Mouse (Mus musculus): ENCODE data around the gene Mmp12. TPM values are rescaled to one million over a fixed set of nuclear protein-coding genes. Genes with fewer than 3 reads are reported as not detected.
"Not testable (repeated sequence)": the region's sequence is repeated elsewhere in the genome, so short reads cannot be mapped to it uniquely, and the experiment has no call there.

The Mmp12 gene
- polyA plus RNA-seq (2015; fragmentation: Nextera tagmentation; extraction: Ambion mirVana): not detected in 2 replicates

DNA sequence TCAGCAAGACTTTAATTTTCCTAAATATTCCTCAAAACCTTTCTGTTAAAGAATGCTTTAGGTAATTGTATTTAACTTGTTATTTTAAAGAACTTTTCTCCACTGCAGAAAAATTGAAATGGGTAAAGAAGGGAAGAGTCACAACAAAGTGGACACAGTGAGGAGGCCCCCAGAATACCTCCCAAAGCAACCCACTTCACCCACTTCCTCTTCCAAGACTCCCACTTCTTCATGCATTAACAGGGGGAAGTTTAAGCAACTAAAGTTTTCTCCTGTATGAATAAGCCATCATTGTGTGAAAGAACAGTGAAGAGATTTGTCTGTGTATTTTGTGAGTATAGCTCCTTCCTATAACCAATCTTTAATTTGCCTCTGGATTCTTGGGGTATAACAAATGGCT lies at the start of gene Mmp12:
Gene Mmp12 (plus strand): TSS at position 275 of the 400 bp plus-strand sequence.
- ATAC-seq: no peak
- Histone ChIP-seq H3K4me1 (replicated peaks; ENCODE audit: control insufficient read depth, insufficient read depth, low read length) (no peaks in the 10 kb centered on the region), H3K9ac (replicated peaks; ENCODE audit: low read depth, low read length) (no peak within 1 kb of the TSS), H3K4me2 (ENCODE audit: low read length) (no peak within 1 kb of the TSS), H3K27ac (ENCODE audit: low read length) (no peak within 1 kb of the TSS), H3K4me3 (replicated peaks; ENCODE audit: low read length) (no peak within 1 kb of the TSS), H3K36me3 (ENCODE audit: control insufficient read depth, insufficient read depth) (no peaks in the 10 kb centered on the region), H3K27me3 (replicated peaks; ENCODE audit: control insufficient read depth, insufficient read depth, low read length) (no peaks in the 10 kb centered on the region), H3K9me3 (ENCODE audit: control insufficient read depth, low read length) (no peaks in the 10 kb centered on the region)

DNA sequence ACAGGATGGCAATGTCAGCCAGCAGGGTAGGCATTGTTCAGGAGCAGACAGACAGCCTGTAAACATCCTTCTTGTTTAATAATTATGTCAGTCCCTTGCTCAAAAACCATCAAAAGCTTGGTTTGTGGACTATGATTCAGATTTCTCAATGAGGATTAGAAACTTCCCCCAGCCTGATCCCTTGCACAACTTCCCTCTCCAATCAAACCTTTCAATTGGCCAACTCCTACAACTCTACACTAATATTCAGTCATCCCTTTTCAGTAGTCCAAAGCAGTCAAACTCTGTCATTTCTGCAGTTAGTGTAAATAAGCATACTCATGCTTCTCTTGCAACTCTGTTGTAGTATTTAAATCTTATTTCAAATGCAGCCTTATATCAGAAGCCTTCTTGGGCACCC lies 12.3 kb upstream of the Mmp12 start:
- Histone ChIP-seq H3K27me3 (replicated peaks; ENCODE audit: control insufficient read depth, insufficient read depth, low read length) (no peaks in the 10 kb centered on the region), H3K9ac (replicated peaks; ENCODE audit: low read depth, low read length) (no peak overlapping the region), H3K4me2 (ENCODE audit: low read length) (no peak overlapping the region), H3K9me3 (ENCODE audit: control insufficient read depth, low read length) (no peaks in the 10 kb centered on the region), H3K36me3 (ENCODE audit: control insufficient read depth, insufficient read depth) (no peaks in the 10 kb centered on the region), H3K27ac (ENCODE audit: low read length) (no peak overlapping the region), H3K4me3 (replicated peaks; ENCODE audit: low read length) (no peak overlapping the region), H3K4me1 (replicated peaks; ENCODE audit: control insufficient read depth, insufficient read depth, low read length) (no peaks in the 10 kb centered on the region)
- no peak for ATAC-seq

DNA sequence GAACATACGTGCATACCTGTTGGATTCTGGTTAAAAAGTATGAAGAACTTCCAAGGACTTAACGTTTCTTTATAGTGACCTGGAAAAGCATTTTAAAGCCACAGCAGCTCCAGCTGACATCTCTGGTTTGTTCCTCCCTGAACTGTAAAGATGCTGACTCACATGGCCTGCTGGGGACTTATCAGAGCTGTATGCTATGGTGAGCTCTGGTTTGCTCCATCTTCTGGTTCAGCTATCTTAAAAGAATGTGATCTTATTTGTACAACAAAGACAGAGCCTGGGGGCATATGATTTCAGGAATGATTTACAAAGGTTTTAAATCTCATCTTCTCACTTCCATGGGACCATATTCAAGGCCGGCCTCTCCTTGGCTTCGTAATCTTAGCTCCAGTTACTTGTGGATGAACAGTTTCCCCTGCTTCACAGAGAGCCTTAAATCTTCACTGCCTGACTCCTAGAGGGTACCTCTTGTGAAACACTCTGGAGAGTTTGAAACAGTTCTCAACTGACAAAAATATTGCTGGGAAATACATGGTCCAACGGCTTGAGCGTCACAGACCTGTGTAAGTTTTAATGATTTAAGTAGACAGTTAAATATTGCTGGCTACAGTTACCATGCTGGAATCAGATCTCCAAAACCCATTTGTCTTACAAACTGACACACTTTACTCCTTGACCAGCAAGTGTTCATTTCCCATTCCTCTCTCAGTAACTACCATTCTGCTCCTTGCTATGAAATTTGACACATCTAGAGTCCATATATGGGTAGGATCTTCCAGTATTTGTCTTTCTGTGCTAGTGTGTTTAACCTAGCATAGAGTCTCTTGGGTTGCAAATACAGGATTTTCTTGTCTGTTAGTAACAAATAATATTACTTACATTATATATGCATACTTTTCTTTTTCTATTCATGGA lies 8.2 kb upstream of the Mmp12 start:
- Histone ChIP-seq H3K27me3 (replicated peaks; ENCODE audit: control insufficient read depth, insufficient read depth, low read length) (no peaks in the 10 kb centered on the region), H3K9me3 (ENCODE audit: control insufficient read depth, low read length) (no peaks in the 10 kb centered on the region), H3K9ac (replicated peaks; ENCODE audit: low read depth, low read length) (no peak overlapping the region), H3K4me2 (ENCODE audit: low read length) (no peak overlapping the region), H3K4me1 (replicated peaks; ENCODE audit: control insufficient read depth, insufficient read depth, low read length) (no peaks in the 10 kb centered on the region), H3K36me3 (ENCODE audit: control insufficient read depth, insufficient read depth) (no peaks in the 10 kb centered on the region), H3K4me3 (replicated peaks; ENCODE audit: low read length) (no peak overlapping the region), H3K27ac (ENCODE audit: low read length) (no peak overlapping the region)
- 96% methylated on average over 5 of the region's 6 CpGs for WGBS
- ATAC-seq: no peak

DNA sequence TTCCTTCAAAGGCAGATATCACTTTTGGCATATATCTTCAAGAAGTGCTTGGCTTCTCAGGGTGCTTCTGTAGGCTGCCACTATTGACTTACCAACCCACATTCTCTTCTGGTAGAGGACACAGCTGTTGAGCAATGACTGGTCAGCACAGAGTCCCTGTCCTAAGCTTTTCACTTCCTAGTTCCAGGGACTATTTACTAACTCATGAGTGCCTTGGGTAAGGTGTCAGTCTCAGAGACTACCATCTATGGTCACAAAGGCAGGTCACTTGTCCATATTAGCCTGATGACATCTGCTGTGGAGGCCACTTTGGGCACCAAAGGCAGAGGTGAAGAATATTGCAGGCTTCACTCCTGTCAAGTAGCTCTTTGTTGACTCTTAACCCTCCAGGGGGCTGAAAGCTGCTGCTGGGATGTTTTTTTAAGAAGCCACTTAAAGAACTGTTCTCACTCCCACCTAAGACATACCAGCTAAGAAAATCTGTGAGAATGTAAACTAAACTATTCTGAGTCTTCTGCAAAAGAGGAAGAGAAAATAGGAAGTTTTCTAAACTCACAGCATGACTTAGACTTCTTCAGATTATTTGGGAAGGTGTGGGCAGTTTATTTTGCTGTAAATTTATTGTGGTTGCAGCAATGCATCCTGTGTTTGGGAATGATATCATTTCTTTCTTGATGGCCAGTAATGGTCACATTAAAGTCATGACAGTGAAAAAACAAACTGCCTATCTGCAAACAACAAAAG lies 7.3 kb upstream of the Mmp12 start:
- Histone ChIP-seq H3K27ac (ENCODE audit: low read length) (no peak overlapping the region), H3K27me3 (replicated peaks; ENCODE audit: control insufficient read depth, insufficient read depth, low read length) (no peaks in the 10 kb centered on the region), H3K4me1 (replicated peaks; ENCODE audit: control insufficient read depth, insufficient read depth, low read length) (no peaks in the 10 kb centered on the region), H3K4me2 (ENCODE audit: low read length) (no peak overlapping the region), H3K36me3 (ENCODE audit: control insufficient read depth, insufficient read depth) (no peaks in the 10 kb centered on the region), H3K9me3 (ENCODE audit: control insufficient read depth, low read length) (no peaks in the 10 kb centered on the region), H3K4me3 (replicated peaks; ENCODE audit: low read length) (no peak overlapping the region), H3K9ac (replicated peaks; ENCODE audit: low read depth, low read length) (no peak overlapping the region)
- no peak for ATAC-seq

DNA sequence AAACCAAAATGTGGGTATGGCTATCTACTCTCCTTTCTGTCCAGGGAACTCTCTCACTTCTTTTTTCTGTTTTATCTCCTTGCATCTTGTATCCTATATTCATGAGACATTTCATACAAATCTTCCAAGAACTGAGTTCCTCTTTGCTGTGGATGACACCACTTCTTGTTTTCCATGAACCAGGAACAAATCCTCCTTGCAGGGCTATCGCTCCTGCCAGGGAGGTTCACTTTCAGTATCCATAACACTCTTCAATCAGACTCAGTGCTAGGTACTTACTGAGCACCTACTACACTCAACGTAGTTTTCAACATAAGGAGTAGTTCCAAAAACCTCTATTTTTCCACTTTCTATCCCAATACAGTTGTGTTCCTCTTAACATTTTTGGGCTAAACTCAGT lies 1.3 kb downstream of the Mmp12 start:
- no peaks in the 10 kb centered on the region for H3K4me1 ChIP-seq (replicated peaks; ENCODE audit: control insufficient read depth, insufficient read depth, low read length)
- no peak overlapping the region for H3K9ac ChIP-seq (replicated peaks; ENCODE audit: low read depth, low read length)
- no peak for ATAC-seq
- H3K27me3 ChIP-seq (replicated peaks; ENCODE audit: control insufficient read depth, insufficient read depth, low read length): no peaks in the 10 kb centered on the region
- no peaks in the 10 kb centered on the region for H3K9me3 ChIP-seq (ENCODE audit: control insufficient read depth, low read length)
- H3K27ac ChIP-seq (ENCODE audit: low read length): no peak overlapping the region
- no peak overlapping the region for H3K4me2 ChIP-seq (ENCODE audit: low read length)
- H3K36me3 ChIP-seq (ENCODE audit: control insufficient read depth, insufficient read depth): no peaks in the 10 kb centered on the region
- no peak overlapping the region for H3K4me3 ChIP-seq (replicated peaks; ENCODE audit: low read length)
- WGBS: 95% methylated on average over 2 of the region's 2 CpGs

DNA sequence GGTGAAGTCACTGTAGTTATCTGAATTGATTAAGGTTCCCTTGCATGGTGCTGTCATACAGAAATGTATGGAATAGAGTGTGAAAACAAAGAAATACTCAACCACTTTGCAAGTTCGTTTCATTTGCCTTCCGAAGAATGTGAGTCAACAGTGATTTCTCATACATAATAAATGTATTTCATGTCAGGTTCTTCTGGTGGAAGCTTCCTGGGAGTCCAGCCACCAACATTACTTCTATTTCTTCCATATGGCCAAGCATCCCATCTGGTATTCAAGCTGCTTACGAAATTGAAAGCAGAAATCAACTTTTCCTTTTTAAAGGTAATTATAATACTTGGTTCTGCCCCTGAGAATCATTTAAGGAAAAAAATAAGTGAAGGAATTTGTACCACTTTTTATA lies 10.4 kb downstream of the Mmp12 start:
- H3K4me2 ChIP-seq (ENCODE audit: low read length): no peak overlapping the region
- no peaks in the 10 kb centered on the region for H3K4me1 ChIP-seq (replicated peaks; ENCODE audit: control insufficient read depth, insufficient read depth, low read length)
- ATAC-seq: no peak
- H3K9ac ChIP-seq (replicated peaks; ENCODE audit: low read depth, low read length): no peak overlapping the region
- no peaks in the 10 kb centered on the region for H3K9me3 ChIP-seq (ENCODE audit: control insufficient read depth, low read length)
- 81% methylated on average over 3 of the region's 3 CpGs for WGBS
- no peak overlapping the region for H3K27ac ChIP-seq (ENCODE audit: low read length)
- H3K27me3 ChIP-seq (replicated peaks; ENCODE audit: control insufficient read depth, insufficient read depth, low read length): no peaks in the 10 kb centered on the region
- H3K4me3 ChIP-seq (replicated peaks; ENCODE audit: low read length): no peak overlapping the region
- H3K36me3 ChIP-seq (ENCODE audit: control insufficient read depth, insufficient read depth): no peaks in the 10 kb centered on the region

DNA sequence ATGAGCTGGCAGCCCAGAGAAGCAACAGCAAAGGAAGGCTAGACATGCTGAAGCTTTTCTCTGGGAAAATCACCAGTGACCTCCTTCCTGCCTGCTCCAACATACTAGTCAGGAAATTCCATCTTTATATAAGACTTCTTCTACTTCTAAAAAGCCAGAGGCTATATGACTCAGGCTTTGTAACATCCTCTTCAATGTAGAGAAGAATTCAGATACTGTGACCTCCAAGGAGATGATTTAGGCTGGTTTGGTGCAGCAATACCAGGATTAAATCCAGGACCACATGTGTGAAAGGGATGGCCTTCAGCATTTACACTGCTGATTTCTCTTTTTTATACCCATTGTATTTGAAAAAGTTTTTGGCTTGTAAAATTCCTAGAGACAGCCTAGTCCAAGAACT lies 43.8 kb downstream of the Mmp12 start, which contains the start of gene Mmp1b:
Gene Mmp1b (minus strand): TSS at position 101 of the 400 bp plus-strand sequence.
- ATAC-seq: no peak
- no peak within 1 kb of the TSS for H3K4me2 ChIP-seq (ENCODE audit: low read length)
- no peak within 1 kb of the TSS for H3K27ac ChIP-seq (ENCODE audit: low read length)
- no peaks in the 10 kb centered on the region for H3K9me3 ChIP-seq (ENCODE audit: control insufficient read depth, low read length)
- no peak within 1 kb of the TSS for H3K4me3 ChIP-seq (replicated peaks; ENCODE audit: low read length)
- no peaks in the 10 kb centered on the region for H3K27me3 ChIP-seq (replicated peaks; ENCODE audit: control insufficient read depth, insufficient read depth, low read length)
- no peaks in the 10 kb centered on the region for H3K4me1 ChIP-seq (replicated peaks; ENCODE audit: control insufficient read depth, insufficient read depth, low read length)
- no peak within 1 kb of the TSS for H3K9ac ChIP-seq (replicated peaks; ENCODE audit: low read depth, low read length)
- H3K36me3 ChIP-seq (ENCODE audit: control insufficient read depth, insufficient read depth): no peaks in the 10 kb centered on the region

DNA sequence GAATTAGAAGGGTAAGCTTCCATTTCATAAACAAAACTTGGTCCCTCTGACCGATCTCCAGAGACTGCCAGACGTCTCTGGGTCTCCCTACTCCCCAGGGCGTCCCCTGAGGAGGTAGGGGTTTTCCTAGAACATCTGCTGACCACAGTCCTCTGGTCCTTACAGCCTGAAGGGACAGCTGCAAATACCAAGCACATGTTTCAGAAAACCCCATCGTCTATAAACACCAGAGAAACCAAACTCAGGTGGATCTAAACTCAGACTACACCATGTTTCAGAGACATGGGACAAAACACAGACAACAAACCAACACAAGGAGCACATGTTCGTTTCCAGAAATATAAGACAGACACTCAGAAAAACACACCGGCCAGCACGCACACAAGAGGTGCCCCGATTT lies 52.4 kb downstream of the Mmp12 start:
- H3K4me2 ChIP-seq (ENCODE audit: low read length); H3K27ac ChIP-seq (ENCODE audit: low read length); H3K27me3 ChIP-seq (replicated peaks; ENCODE audit: control insufficient read depth, insufficient read depth, low read length); H3K4me3 ChIP-seq (replicated peaks; ENCODE audit: low read length); H3K9ac ChIP-seq (replicated peaks; ENCODE audit: low read depth, low read length); ATAC-seq; H3K36me3 ChIP-seq (ENCODE audit: control insufficient read depth, insufficient read depth); H3K4me1 ChIP-seq (replicated peaks; ENCODE audit: control insufficient read depth, insufficient read depth, low read length); H3K9me3 ChIP-seq (ENCODE audit: control insufficient read depth, low read length): not testable (repeated sequence)
- 82% methylated on average over 8 of the region's 8 CpGs for WGBS
